Mouse (Mus musculus): ENCODE results near the gene Rbm15b. TPM values are rescaled to one million over a fixed set of nuclear protein-coding genes. Genes with fewer than 3 reads are reported as not detected.

The Rbm15b gene
- polyA plus RNA-seq, 2 experiments = 18.8 to 21.3 TPM

- H3K36me3 ChIP-seq (ENCODE audit: control insufficient read depth, insufficient read depth, low read length) = peaks cover 86% of the 10 kb centered on the region
- WGBS = 76% methylated on average over 4 of the region's 4 CpGs
- H3K27me3 ChIP-seq (ENCODE audit: control insufficient read depth, insufficient read depth, low read length) = no peaks in the 10 kb centered on the region
- TF ChIP-seq POLR2A (IDR thresholded peaks at IDR 0.05; ENCODE audit: borderline replicate concordance, extremely low read depth, insufficient read depth, insufficient read length) = no peak
- no peak overlapping the region for H3K27ac ChIP-seq (replicated peaks; ENCODE audit: low read depth, low read length)
- H3K4me3 ChIP-seq (replicated peaks; ENCODE audit: low read length) = no peak overlapping the region
- no peak overlapping the region for H3K9ac ChIP-seq (ENCODE audit: low read depth, low read length, severe bottlenecking)
- no peak overlapping the region for H3K4me2 ChIP-seq (replicated peaks; ENCODE audit: low read depth, low read length, severe bottlenecking)
- ATAC-seq (ENCODE audit: low FRiP score, low read depth) = no peak
- DNase-seq (ENCODE audit: low spot score) = no peak
- H3K4me1 ChIP-seq (ENCODE audit: control insufficient read depth, insufficient read depth, low read length) = peaks cover 11% of the 10 kb centered on the region
- H3K9me3 ChIP-seq (ENCODE audit: control insufficient read depth, low read length) = no peaks in the 10 kb centered on the region
Measured at GRCm38 (mm10) chr9:106879471-106879870, 7.8 kb downstream of the Rbm15b start.

- DNase-seq (ENCODE audit: low spot score) = no peak
- Histone ChIP-seq H3K36me3 (ENCODE audit: control insufficient read depth, insufficient read depth, low read length) (peaks cover 80% of the 10 kb centered on the region), H3K9me3 (ENCODE audit: control insufficient read depth, low read length) (no peaks in the 10 kb centered on the region), H3K27me3 (ENCODE audit: control insufficient read depth, insufficient read depth, low read length) (no peaks in the 10 kb centered on the region), H3K4me1 (ENCODE audit: control insufficient read depth, insufficient read depth, low read length) (no peaks in the 10 kb centered on the region), H3K27ac (replicated peaks; ENCODE audit: low read depth, low read length) (no peak overlapping the region), H3K4me2 (replicated peaks; ENCODE audit: low read depth, low read length, severe bottlenecking) (no peak overlapping the region), H3K4me3 (replicated peaks; ENCODE audit: low read length) (no peak overlapping the region), H3K9ac (ENCODE audit: low read depth, low read length, severe bottlenecking) (no peak overlapping the region)
- ATAC-seq (ENCODE audit: low FRiP score, low read depth) = no peak
- TF ChIP-seq POLR2A (IDR thresholded peaks at IDR 0.05; ENCODE audit: borderline replicate concordance, extremely low read depth, insufficient read depth, insufficient read length) = no peak
- 80% methylated on average over 3 of the region's 3 CpGs for WGBS
Measured at GRCm38 (mm10) chr9:106876666-106877065, 10.6 kb downstream of the Rbm15b start.

GRCm38 (mm10) chr9:106874216-106874615, 13.0 kb downstream of the Rbm15b start:
- TF ChIP-seq POLR2A (IDR thresholded peaks at IDR 0.05; ENCODE audit: borderline replicate concordance, extremely low read depth, insufficient read depth, insufficient read length) = no peak
- Histone ChIP-seq H3K4me3 (replicated peaks; ENCODE audit: low read length) (no peak overlapping the region), H3K4me2 (replicated peaks; ENCODE audit: low read depth, low read length, severe bottlenecking) (no peak overlapping the region), H3K9ac (ENCODE audit: low read depth, low read length, severe bottlenecking) (no peak overlapping the region), H3K27ac (replicated peaks; ENCODE audit: low read depth, low read length) (no peak overlapping the region), H3K36me3 (ENCODE audit: control insufficient read depth, insufficient read depth, low read length) (peaks cover 74% of the 10 kb centered on the region), H3K4me1 (ENCODE audit: control insufficient read depth, insufficient read depth, low read length) (no peaks in the 10 kb centered on the region), H3K27me3 (ENCODE audit: control insufficient read depth, insufficient read depth, low read length) (no peaks in the 10 kb centered on the region), H3K9me3 (ENCODE audit: control insufficient read depth, low read length) (no peaks in the 10 kb centered on the region)
- 88% methylated on average over 3 of the region's 5 CpGs for WGBS
- no peak for ATAC-seq (ENCODE audit: low FRiP score, low read depth)
- no peak for DNase-seq (ENCODE audit: low spot score)

GRCm38 (mm10) chr9:106858036-106858435, 29.2 kb downstream of the Rbm15b start:
- H3K9me3 ChIP-seq (ENCODE audit: control insufficient read depth, low read length) = no peaks in the 10 kb centered on the region
- TF ChIP-seq POLR2A (IDR thresholded peaks at IDR 0.05; ENCODE audit: borderline replicate concordance, extremely low read depth, insufficient read depth, insufficient read length) = no peak
- H3K4me3 ChIP-seq (replicated peaks; ENCODE audit: low read length) = no peak overlapping the region
- no peaks in the 10 kb centered on the region for H3K4me1 ChIP-seq (ENCODE audit: control insufficient read depth, insufficient read depth, low read length)
- H3K9ac ChIP-seq (ENCODE audit: low read depth, low read length, severe bottlenecking) = no peak overlapping the region
- ATAC-seq (ENCODE audit: low FRiP score, low read depth) (no peak), DNase-seq (ENCODE audit: low spot score) (no peak)
- no peak overlapping the region for H3K4me2 ChIP-seq (replicated peaks; ENCODE audit: low read depth, low read length, severe bottlenecking)
- peaks cover 84% of the 10 kb centered on the region for H3K36me3 ChIP-seq (ENCODE audit: control insufficient read depth, insufficient read depth, low read length)
- WGBS = 87% methylated on average over 11 of the region's 11 CpGs
- H3K27ac ChIP-seq (replicated peaks; ENCODE audit: low read depth, low read length) = no peak overlapping the region
- no peaks in the 10 kb centered on the region for H3K27me3 ChIP-seq (ENCODE audit: control insufficient read depth, insufficient read depth, low read length)

- Histone ChIP-seq H3K36me3 (ENCODE audit: control insufficient read depth, insufficient read depth, low read length) (peaks cover 81% of the 10 kb centered on the region), H3K4me3 (replicated peaks; ENCODE audit: low read length) (no peak overlapping the region), H3K9me3 (ENCODE audit: control insufficient read depth, low read length) (no peaks in the 10 kb centered on the region), H3K4me1 (ENCODE audit: control insufficient read depth, insufficient read depth, low read length) (no peaks in the 10 kb centered on the region), H3K4me2 (replicated peaks; ENCODE audit: low read depth, low read length, severe bottlenecking) (no peak overlapping the region), H3K27me3 (ENCODE audit: control insufficient read depth, insufficient read depth, low read length) (no peaks in the 10 kb centered on the region), H3K27ac (replicated peaks; ENCODE audit: low read depth, low read length) (no peak overlapping the region), H3K9ac (ENCODE audit: low read depth, low read length, severe bottlenecking) (no peak overlapping the region)
- ATAC-seq (ENCODE audit: low FRiP score, low read depth) (no peak), DNase-seq (ENCODE audit: low spot score) (no peak)
- 82% methylated on average over 3 of the region's 3 CpGs for WGBS
- no peak for TF ChIP-seq POLR2A (IDR thresholded peaks at IDR 0.05; ENCODE audit: borderline replicate concordance, extremely low read depth, insufficient read depth, insufficient read length)
Measured at GRCm38 (mm10) chr9:106856664-106857063, 30.6 kb downstream of the Rbm15b start.

GRCm38 (mm10) chr9:106842800-106843199, 44.4 kb downstream of the Rbm15b start:
- 94% methylated on average over 6 of the region's 6 CpGs for WGBS
- Histone ChIP-seq H3K27me3 (ENCODE audit: control insufficient read depth, insufficient read depth, low read length) (no peaks in the 10 kb centered on the region), H3K27ac (replicated peaks; ENCODE audit: low read depth, low read length) (no peak overlapping the region), H3K9ac (ENCODE audit: low read depth, low read length, severe bottlenecking) (no peak overlapping the region), H3K4me1 (ENCODE audit: control insufficient read depth, insufficient read depth, low read length) (no peaks in the 10 kb centered on the region), H3K9me3 (ENCODE audit: control insufficient read depth, low read length) (no peaks in the 10 kb centered on the region), H3K4me3 (replicated peaks; ENCODE audit: low read length) (no peak overlapping the region), H3K4me2 (replicated peaks; ENCODE audit: low read depth, low read length, severe bottlenecking) (no peak overlapping the region), H3K36me3 (ENCODE audit: control insufficient read depth, insufficient read depth, low read length) (peaks cover 71% of the 10 kb centered on the region)
- TF ChIP-seq POLR2A (IDR thresholded peaks at IDR 0.05; ENCODE audit: borderline replicate concordance, extremely low read depth, insufficient read depth, insufficient read length) = no peak
- ATAC-seq (ENCODE audit: low FRiP score, low read depth) (no peak), DNase-seq (ENCODE audit: low spot score) (no peak)

All from limb, embryonic 14.5 days (tissue).